Mouse (Mus musculus): ENCODE measurements around the gene Baz1b. TPM values are rescaled to one million over a fixed set of nuclear protein-coding genes. Genes with fewer than 3 reads are reported as not detected.

The Baz1b gene
- total RNA-seq (2021), result 10 to 100 TPM; 24.1 to 24.8 TPM
- long read RNA-seq, experiment 1, full-length matches to known transcripts, result 5 of 15 reads
- long read RNA-seq, experiment 1, partial matches to known transcripts, result 10 of 15 reads
- long read RNA-seq, experiment 1, other reads (novel, unspliced or antisense), result 0 of 15 reads
- long read RNA-seq, experiment 2, full-length matches to known transcripts, result 10 of 17 reads
- long read RNA-seq, experiment 2, partial matches to known transcripts, result 7 of 17 reads
- long read RNA-seq, experiment 2, other reads (novel, unspliced or antisense), result 0 of 17 reads

DNA sequence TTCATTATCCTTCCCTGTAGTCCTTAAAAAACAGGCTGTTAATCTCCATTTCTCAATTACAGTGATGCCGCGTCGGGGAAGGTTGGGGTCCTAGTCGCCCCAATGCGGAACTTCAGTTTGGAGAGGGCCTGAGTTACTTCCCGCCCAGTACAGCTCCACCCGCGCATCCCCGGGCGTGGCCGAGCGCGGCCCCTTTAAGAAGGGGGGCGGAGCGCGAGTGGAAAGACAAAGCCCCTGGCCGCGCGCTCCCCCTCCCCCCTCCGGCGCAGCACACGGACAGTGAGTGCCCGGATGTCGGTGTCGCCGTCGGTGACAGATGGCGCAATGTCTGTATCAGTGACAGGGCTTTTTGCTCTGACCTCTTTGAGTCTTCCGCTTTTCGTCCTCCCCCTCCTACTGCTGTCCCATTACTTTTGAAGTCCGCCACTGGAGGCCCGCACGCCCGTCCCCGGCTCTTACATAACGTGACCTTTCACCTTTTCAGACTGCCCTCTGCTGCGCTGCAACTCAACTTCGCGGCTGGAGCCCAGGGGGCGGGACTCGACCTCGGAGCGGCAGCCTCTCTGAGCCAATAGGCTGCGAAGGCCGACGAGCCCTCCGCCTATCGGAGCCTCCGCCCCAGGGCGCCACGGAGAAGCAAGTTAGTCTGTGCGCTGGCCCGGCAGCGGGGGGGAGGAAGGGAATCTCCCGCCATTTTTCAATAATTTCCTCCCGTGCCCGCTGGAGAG lies at the start of gene Baz1b:
Gene Baz1b, plus strand, starts transcription at position 644 of the 728 bp plus-strand sequence.
- DNase-seq, result peak; percentile 99
- intact Hi-C loops (cut with DNase I; ENCODE audit: low total_unique reads), result loop anchor here (10.0 kb wide), 1 partner anchor 172 kb away; no protein-coding TSS in a partner anchor

DNA sequence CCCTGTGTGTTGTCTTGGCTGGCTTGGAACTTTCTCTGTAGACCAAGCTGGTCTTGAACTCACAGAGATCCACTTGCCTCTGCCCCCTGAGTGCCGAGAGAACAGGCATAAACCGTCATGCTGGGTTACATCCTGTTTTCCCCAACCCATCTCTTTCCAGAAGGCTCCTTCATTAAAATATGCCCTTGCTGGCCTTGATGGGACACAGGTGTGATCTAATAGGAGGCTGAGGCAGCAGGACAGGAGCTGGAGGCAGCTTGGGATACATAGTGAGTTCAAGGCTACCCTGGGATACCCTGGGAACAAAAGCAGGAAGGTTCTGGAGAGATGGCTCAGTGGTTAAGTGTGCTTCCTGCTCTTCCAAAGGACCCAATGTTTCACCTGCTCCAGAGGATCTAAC lies 47.2 kb upstream of the Baz1b start:
- DNase-seq, result no peak
- intact Hi-C loops (cut with DNase I; ENCODE audit: low total_unique reads), result no loop called here

DNA sequence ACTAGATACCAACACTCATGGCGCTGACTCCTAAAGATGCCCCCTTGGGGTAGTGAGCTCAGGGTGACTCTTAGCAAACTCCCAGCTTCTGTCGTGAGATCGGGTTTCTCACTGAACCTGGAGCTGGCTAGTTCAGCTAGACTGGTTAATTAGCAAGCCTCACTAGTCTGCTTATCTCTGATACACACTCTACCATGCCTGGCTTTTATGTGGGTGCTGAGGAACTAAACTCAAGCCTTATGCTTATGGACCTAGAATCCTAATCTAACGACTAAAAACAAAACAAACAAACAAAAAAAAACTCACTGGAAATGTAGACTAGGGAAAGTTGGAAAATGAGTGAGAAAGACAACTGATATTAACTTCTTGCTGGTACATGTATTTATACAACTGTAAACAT lies 42.6 kb upstream of the Baz1b start:
- DNase-seq, result no peak
- intact Hi-C loops (cut with DNase I; ENCODE audit: low total_unique reads), result no loop called here

DNA sequence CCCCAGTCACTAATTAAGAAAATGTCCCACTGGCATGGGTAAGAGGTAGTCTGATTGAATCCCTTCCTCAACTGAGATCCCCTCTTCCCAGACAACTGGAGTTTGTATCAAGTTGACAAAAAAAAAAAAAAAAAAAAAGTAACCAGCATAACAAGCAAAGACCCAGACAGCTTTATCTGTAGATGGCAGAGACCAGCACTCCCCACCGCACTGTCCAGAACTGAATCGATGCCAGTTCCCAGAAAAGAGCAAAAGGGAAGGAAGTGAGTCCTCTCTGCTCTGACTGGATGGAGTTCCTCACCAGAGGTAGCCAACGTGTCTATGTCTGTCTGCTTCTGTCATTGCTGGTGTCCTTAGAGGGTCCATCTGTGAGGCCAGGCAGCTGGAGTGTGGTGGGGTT lies 41.5 kb upstream of the Baz1b start:
- intact Hi-C loops (cut with DNase I; ENCODE audit: low total_unique reads), result no loop called here
- no peak for DNase-seq

DNA sequence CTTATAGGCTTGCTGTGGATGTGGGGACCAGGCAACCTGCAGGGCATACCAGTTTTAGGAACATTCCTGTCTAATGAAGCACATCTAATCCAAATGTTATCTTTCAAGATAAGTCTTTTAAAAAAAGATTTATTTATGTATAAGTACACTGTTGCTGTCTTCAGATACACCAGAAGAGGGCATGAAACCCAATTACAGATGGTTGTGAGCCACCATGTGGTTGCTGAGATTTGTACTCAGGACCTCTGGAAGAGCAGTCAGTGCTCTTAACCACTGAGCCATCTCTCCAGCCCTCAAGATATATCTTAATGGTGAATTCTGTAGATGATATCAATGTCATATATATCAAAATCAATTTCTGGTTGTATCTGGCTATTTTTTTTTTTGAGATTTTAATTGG lies 41.1 kb upstream of the Baz1b start:
- no peak for DNase-seq
- intact Hi-C loops (cut with DNase I; ENCODE audit: low total_unique reads), result no loop called here

DNA sequence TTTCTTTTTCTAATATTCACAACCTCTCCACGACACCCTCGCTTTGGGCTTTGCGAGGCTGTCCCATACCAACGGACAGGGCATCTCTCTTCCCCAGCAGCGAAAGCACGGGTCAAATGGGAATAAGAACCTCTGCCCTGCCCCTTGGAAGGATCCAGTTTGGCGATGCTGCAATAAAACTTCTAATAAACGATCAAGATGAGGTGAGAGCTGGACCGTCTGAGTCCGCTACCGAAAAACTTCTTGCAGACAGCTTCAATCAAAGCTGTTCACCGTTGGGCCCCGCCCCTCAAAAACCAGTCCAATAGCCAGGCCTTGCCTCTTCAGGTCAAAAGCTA lies 38.4 kb upstream of the Baz1b start:
- DNase-seq, result no peak
- intact Hi-C loops (cut with DNase I; ENCODE audit: low total_unique reads), result no loop called here

DNA sequence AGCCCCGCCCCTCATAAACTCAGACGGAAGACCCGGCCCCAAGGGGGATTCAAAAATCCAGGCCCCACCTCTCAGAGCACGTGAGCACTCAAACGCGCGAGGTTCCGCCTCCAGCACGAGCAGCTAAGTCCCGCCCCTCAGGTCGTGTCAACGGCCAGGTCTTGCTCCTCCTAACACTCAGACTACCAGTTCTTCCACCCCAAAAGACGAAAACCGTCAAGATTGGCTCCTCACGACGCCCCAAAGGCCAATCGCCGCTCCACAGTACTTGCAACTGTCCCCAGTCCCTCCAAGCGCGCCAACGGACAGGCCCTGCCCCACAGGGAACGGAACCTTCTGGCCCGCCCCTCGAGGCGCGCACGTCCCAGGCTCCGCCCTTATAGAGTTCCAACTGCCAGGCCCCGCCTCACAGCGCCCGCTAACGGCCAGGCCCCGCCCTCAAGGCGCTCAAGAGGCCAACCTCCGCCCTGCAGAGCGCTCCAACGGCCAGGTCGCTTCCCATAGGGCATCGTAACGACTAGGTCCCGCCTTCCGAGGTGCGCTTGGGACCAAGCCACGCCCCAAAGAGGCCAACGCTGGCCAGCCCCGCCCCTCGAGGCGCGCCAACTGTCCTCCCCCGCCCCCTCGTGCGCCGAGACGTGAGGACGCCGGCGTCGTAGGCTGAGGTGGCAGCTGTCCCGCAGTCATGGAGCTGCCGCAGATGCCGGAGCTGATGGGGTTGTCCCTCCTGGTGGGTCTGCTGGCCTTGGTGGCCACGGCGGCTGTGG lies 37.8 kb upstream of the Baz1b start, which contains the start of gene Tbl2:
Gene Tbl2, plus strand, starts transcription at position 605 of the 767 bp plus-strand sequence.
- intact Hi-C loops (cut with DNase I; ENCODE audit: low total_unique reads), result no loop called here
- DNase-seq, result peak; percentile 99

DNA sequence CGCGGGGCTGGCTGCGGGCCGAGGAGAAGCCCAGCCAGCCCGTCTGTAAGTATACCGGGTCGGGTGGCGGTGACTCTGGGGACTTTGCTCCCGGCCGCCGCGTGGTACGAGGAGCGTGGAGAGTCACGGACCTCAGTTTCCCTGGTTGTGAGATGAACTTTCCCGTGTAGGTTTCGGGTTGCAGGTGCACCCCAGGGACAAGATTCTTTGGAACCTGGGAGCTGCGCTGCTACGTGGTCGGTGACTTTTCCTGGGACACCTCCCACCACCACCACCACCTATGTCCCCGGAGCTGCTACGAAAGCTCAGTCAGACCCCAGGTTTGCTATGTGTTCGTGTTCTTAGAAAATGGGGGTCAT lies 37.3 kb upstream of the Baz1b start:
- no peak for DNase-seq
- intact Hi-C loops (cut with DNase I; ENCODE audit: low total_unique reads), result no loop called here

DNA sequence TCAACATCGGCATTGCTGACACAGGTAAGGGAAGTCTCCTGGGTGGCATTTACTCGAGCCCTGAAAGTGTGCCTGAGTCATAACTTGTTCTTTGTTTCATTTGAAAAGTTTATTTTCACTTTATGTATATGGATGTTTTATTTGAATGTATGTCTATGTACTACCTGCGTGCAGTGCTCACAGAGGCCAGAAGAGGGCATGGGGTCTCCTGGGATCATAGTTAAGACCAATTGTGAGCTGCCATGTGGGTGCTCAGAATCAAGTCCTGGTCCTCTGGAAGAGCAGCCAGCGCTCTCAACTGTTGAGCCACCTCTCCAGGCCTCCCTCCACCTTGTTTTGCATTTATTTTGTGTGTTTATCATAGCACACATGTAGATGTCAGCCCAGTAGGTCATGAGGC lies 30.6 kb upstream of the Baz1b start:
- intact Hi-C loops (cut with DNase I; ENCODE audit: low total_unique reads), result no loop called here
- no peak for DNase-seq

DNA sequence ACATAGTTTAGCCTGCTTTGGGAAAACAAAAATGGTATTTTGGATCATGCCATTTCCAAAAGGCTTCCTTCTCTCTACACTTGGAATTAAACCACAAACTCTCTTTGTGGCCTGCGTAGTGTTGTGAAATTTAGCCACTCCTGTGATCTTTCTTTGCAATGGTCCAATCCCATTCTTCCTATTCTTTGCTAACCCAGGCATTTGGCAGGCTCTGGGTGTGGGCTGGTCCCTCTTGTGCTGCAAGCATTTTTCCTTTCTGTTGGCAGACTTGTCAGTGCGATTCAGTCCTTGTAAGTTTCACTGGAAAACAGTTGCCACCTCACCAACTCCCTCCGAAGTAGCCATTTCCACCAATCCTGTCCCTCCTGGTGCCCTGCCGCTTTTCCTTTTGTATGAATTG lies 25.8 kb upstream of the Baz1b start:
- peak; percentile 58 for DNase-seq
- intact Hi-C loops (cut with DNase I; ENCODE audit: low total_unique reads), result no loop called here

DNA sequence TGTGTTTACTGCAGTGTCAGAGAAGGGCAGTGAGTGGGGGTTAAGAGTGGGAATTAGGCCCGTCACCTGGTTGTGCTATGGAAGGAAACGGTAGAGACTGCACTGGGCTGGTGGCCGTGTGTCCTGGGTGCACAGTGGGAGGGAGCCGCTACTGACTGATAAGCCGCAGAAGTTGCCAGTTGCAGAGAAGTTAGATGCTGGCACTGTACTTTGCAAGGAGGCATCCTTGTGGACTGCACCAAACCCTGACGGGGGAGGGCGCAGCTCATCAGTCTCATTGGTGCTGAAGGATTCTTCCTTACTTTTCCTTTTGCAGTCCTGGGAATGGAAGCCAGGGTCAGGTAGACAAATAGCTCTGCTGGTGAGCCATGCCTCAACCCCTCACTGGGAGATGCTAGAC lies 25.4 kb upstream of the Baz1b start:
- intact Hi-C loops (cut with DNase I; ENCODE audit: low total_unique reads), result no loop called here
- DNase-seq, result no peak

DNA sequence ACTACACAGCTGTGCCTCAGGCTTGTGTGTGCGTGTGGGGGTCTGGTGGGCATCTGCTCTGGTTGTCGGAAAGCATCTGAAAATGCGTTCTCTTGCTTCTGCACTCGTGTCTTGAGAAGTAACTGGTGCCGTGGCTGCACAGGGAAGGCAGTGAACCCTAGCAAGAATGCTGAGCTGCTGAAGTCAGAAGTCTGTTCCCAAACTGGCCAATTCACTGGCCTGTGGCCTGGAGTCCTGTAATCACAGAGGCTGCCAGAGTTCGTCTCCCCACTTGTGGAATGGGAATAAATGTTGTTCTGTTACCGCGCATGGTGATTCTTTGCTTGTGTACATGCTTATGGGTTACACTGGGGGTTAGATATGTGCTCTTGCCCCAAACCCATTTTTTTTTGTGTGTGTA lies 24.7 kb upstream of the Baz1b start:
- intact Hi-C loops (cut with DNase I; ENCODE audit: low total_unique reads), result no loop called here
- no peak for DNase-seq

DNA sequence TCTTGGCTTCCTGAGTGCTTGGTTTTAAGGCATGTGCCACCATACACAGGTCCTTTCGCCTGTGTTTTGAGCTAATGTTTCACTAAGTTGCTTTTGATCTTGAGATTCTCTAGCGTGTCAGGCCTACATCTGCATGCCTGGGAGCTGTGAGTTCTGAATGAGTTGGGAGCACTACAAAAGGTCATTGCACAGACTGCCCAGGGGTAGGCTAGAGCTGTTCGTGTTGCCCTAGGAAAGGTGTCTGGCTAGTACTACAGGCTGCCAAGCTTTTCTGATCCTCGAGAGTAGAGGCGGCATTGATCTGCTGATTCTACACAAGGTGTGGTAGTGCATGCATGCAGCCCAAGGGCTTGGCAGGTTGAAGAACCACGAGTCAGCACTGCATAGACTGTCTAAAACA lies 24.2 kb upstream of the Baz1b start:
- DNase-seq, result no peak
- intact Hi-C loops (cut with DNase I; ENCODE audit: low total_unique reads), result no loop called here

DNA sequence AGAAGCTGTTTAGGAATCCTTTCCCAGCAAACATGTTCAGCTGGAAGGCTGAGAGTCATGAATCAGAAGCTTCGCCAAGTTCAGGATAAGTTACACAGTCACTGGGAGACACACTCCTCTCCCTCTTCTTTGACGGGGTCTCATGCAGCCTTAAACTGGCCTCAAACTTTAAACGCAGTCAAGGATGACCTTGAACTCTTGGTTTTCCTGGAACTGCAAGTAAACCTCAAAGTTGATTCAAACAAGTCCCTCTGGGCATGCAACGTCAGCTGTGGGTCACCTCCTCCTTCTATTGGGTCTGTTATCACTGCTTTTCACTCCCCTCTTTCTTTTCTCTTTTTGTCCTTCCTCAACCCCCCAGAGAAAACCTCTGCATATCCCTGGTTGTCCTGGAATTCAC lies 20.2 kb upstream of the Baz1b start:
- intact Hi-C loops (cut with DNase I; ENCODE audit: low total_unique reads), result no loop called here
- DNase-seq, result no peak

DNA sequence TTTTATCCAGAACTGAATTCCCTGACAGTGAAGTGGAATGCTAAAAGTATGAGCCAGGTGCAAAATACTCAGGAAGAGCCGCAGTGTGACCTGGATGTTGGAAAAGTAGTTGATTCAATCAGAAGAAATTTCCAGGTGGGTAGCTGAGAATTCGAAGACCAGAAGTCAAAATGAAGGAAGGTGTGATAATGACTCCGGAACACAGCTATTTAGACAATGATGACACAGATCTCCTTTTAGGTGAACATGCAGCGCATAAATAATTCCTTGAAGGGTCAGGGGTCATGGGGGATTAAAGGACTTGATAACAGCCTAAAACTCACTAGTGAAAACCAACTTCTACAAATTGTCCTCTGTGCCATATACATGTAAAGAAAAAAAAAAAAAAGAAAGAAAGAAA lies 19.6 kb upstream of the Baz1b start:
- intact Hi-C loops (cut with DNase I; ENCODE audit: low total_unique reads), result no loop called here
- no peak for DNase-seq

DNA sequence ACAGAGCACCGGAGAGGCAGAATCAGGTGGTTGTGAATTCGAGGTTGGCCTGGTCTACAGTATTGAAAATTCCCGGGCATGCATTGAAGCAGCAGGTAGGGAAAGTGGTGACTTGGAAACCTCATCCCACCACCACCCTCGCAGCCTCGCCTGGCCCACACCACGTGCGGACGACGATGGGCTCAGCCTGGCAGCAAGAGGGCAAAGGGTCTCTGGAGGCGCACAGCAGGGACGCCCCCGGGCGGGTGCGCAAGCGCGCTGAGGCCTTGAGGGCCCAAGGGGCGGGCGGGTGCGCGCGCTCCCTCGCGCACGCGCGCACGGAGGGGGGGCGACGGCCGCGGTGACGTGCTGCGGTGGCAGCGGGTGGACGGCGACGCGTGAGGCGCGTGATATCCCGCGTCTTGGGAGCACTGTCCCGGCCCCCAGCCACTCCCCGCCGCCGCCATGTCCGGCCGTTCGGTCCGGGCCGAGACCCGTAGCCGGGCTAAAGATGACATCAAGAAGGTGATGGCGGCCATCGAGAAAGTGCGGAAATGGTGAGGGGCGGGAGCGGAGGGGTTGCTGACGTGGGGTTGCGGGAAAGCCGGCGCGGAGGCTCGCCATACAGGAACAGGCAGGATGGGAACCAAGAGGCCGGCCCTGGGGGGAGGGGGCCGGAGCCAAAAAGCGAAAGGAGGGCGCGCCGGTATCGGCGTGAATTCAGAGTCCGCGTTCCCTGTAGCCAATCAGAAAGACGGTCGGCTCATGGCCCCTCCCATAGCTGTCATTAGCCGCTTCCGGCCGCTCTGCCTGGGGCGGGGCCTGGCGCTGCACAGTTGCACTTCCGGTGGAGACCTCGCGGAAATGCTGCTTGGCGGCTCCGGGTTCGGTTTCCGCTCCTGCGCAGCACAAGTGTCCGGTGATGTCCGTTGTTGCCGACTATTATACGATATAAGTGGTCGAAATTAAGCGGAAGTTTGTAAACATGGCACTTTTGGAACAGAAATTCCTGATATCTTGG lies 18.7 kb upstream of the Baz1b start, which contains the start of gene Bcl7b:
Gene Bcl7b, plus strand, starts transcription at position 221 of the 1,000 bp plus-strand sequence.
- intact Hi-C loops (cut with DNase I; ENCODE audit: low total_unique reads), result no loop called here
- DNase-seq, result peak; percentile 97

DNA sequence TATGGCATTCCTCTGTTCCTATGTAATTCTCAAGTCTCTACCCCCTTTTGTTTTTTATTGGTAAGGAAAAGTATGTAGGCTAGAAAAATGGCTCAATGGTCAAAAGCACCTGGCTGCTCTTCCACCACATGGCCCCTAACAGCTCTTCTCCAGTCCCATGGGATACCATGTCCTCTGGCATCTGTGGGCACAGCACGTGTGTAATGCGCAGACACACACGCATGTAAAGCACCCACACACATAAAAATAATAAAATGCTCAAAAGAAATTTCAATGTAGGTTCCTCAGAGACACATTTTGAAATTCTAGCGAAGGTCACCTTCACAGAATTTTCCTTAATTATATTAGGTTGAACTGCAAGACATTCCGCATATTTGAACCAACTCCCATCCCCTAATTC lies 17.6 kb upstream of the Baz1b start:
- intact Hi-C loops (cut with DNase I; ENCODE audit: low total_unique reads), result no loop called here
- no peak for DNase-seq

DNA sequence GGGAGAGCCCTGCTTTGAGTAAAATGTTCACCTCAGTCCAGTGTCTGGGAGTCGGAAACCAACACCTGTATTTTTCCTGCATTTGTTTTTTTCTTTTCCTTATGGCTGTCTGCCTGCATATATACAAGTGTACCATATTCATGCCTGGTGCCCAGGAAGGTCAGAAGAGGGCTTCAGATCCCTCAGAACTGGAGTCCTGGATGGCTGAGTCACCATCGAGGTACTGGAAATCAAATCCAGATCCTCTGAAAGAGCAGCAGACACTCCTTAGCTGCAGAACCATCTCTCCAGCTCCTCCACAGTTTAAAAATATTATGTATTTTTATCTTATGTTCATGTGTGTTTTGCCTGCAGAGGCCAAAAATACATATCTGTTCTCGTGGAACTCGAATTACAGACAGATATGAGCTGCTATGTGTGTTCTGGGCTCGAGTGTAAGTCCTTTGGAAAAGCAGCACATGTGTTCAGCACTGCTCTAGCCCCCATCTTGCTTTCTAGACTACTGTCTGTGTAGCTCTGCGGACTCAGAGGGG lies 15.3 kb upstream of the Baz1b start:
- intact Hi-C loops (cut with DNase I; ENCODE audit: low total_unique reads), result no loop called here
- DNase-seq, result no peak

DNA sequence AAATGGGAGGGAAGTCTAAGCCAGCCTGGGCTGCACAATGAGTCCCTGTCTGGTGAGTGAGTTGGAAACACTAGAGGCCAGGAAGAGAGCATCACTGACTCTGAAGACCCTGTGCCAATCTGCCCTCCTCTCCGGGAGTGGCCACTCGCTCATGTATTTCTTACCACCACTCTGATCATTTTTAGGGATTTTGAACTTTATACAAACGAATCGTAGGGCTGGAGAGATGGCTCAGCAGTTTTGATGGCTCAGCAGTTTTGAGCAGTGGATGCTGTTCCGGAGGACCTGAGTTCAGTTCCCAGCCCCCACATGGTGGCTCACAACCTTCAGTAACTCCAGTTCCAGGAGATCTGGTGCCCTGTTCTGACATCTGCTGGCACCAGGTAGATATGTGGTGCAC lies 14.1 kb upstream of the Baz1b start:
- intact Hi-C loops (cut with DNase I; ENCODE audit: low total_unique reads), result no loop called here
- DNase-seq, result no peak

Data from gastrocnemius, postnatal 14 days (tissue).